Mouse (Mus musculus): ENCODE results near the gene Camkv. TPM values are rescaled to one million over a fixed set of nuclear protein-coding genes. Genes with fewer than 3 reads are reported as not detected.

Gene Camkv
- polyA plus RNA-seq, 1 experiment from 2014 or later, result 16.7 TPM

- 84% methylated on average over 10 of the region's 10 CpGs for WGBS
- Histone ChIP-seq H3K9ac (replicated peaks; ENCODE audit: low read length) (no peak overlapping the region), H3K9me3 (ENCODE audit: control insufficient read depth, low read length) (no peaks in the 10 kb centered on the region), H3K4me3 (replicated peaks; ENCODE audit: low read depth, low read length) (no peak overlapping the region), H3K36me3 (ENCODE audit: control insufficient read depth, insufficient read depth, low read length) (0 out of 2 replicates have a peak, but pooled peaks cover 3% of the 10 kb centered on the region), H3K4me2 (ENCODE audit: low read length) (no peak overlapping the region), H3K27ac (replicated peaks; ENCODE audit: low read depth, low read length) (no peak overlapping the region), H3K27me3 (ENCODE audit: control insufficient read depth, insufficient read depth, low read length) (no peaks in the 10 kb centered on the region), H3K4me1 (ENCODE audit: control insufficient read depth, insufficient read depth, low read length) (no peaks in the 10 kb centered on the region)
- DNase-seq, result no peak
- no peak for ATAC-seq (ENCODE audit: low FRiP score, low TSS enrichment)
Observed at GRCm38 (mm10) chr9:107974491-107975171, 39.2 kb downstream of the Camkv start.

GRCm38 (mm10) chr9:107975399-107976386, 40.2 kb downstream of the Camkv start, which contains the start of gene Uba7:
Uba7 (plus strand) TSS chr9:107975505.
- no peak for DNase-seq
- ATAC-seq (ENCODE audit: low FRiP score, low TSS enrichment), result no peak
- Histone ChIP-seq H3K4me2 (ENCODE audit: low read length) (no peak within 1 kb of the TSS), H3K9me3 (ENCODE audit: control insufficient read depth, low read length) (no peaks in the 10 kb centered on the region), H3K9ac (replicated peaks; ENCODE audit: low read length) (no peak within 1 kb of the TSS), H3K36me3 (ENCODE audit: control insufficient read depth, insufficient read depth, low read length) (0 out of 2 replicates have a peak, but pooled peaks cover 2% of the 10 kb centered on the region), H3K27ac (replicated peaks; ENCODE audit: low read depth, low read length) (no peak within 1 kb of the TSS), H3K4me1 (ENCODE audit: control insufficient read depth, insufficient read depth, low read length) (no peaks in the 10 kb centered on the region), H3K27me3 (ENCODE audit: control insufficient read depth, insufficient read depth, low read length) (no peaks in the 10 kb centered on the region), H3K4me3 (replicated peaks; ENCODE audit: low read depth, low read length) (no peak within 1 kb of the TSS)
- WGBS, result 78% methylated on average over 12 of the region's 12 CpGs

GRCm38 (mm10) chr9:107978815-107979214, 43.3 kb downstream of the Camkv start:
- Histone ChIP-seq H3K27me3 (ENCODE audit: control insufficient read depth, insufficient read depth, low read length) (peaks cover under 1% of the 10 kb centered on the region; the same call in 1 of the 2 replicates), H3K9ac (replicated peaks; ENCODE audit: low read length) (no peak overlapping the region), H3K36me3 (ENCODE audit: control insufficient read depth, insufficient read depth, low read length) (no peaks in the 10 kb centered on the region), H3K27ac (replicated peaks; ENCODE audit: low read depth, low read length) (no peak overlapping the region), H3K9me3 (ENCODE audit: control insufficient read depth, low read length) (no peaks in the 10 kb centered on the region), H3K4me2 (ENCODE audit: low read length) (no peak overlapping the region), H3K4me3 (replicated peaks; ENCODE audit: low read depth, low read length) (no peak overlapping the region), H3K4me1 (ENCODE audit: control insufficient read depth, insufficient read depth, low read length) (no peaks in the 10 kb centered on the region)
- 91% methylated on average over 12 of the region's 12 CpGs for WGBS
- DNase-seq (no peak), ATAC-seq (ENCODE audit: low FRiP score, low TSS enrichment) (no peak)

GRCm38 (mm10) chr9:107981684-107982605, 46.5 kb downstream of the Camkv start:
- ATAC-seq (ENCODE audit: low FRiP score, low TSS enrichment), result no peak
- no peak overlapping the region; the same call in 1 of the 2 replicates for H3K9ac ChIP-seq (replicated peaks; ENCODE audit: low read length)
- 0 out of 2 replicates have a peak, but pooled peaks cover 8% of the 10 kb centered on the region for H3K4me1 ChIP-seq (ENCODE audit: control insufficient read depth, insufficient read depth, low read length)
- H3K4me2 ChIP-seq (ENCODE audit: low read length), result no peak overlapping the region
- WGBS, result 67% methylated on average over 7 of the region's 7 CpGs
- H3K27ac ChIP-seq (replicated peaks; ENCODE audit: low read depth, low read length), result peak overlapping the region; percentile 65
- H3K9me3 ChIP-seq (ENCODE audit: control insufficient read depth, low read length), result no peaks in the 10 kb centered on the region
- H3K36me3 ChIP-seq (ENCODE audit: control insufficient read depth, insufficient read depth, low read length), result no peaks in the 10 kb centered on the region
- H3K4me3 ChIP-seq (replicated peaks; ENCODE audit: low read depth, low read length), result no peak overlapping the region
- DNase-seq, result no peak
- H3K27me3 ChIP-seq (ENCODE audit: control insufficient read depth, insufficient read depth, low read length), result peaks cover 13% of the 10 kb centered on the region; the same call in 1 of the 2 replicates

- Histone ChIP-seq H3K9ac (replicated peaks; ENCODE audit: low read length) (no peak within 1 kb of the TSS; the same call in 1 of the 2 replicates), H3K4me1 (ENCODE audit: control insufficient read depth, insufficient read depth, low read length) (0 out of 2 replicates have a peak, but pooled peaks cover 8% of the 10 kb centered on the region)
Observed at GRCm38 (mm10) chr9:107982681-107983346, 47.3 kb downstream of the Camkv start, which contains the start of gene Gm20661. Gm20661 (plus strand) TSS chr9:107983058.

GRCm38 (mm10) chr9:107983421-107983890, 48.0 kb downstream of the Camkv start:
- Histone ChIP-seq H3K27ac (replicated peaks; ENCODE audit: low read depth, low read length) (peak overlapping the region; percentile 65), H3K4me3 (replicated peaks; ENCODE audit: low read depth, low read length) (no peak overlapping the region), H3K4me1 (ENCODE audit: control insufficient read depth, insufficient read depth, low read length) (0 out of 2 replicates have a peak, but pooled peaks cover 8% of the 10 kb centered on the region), H3K9me3 (ENCODE audit: control insufficient read depth, low read length) (no peaks in the 10 kb centered on the region), H3K4me2 (ENCODE audit: low read length) (peak overlapping the region; percentile 75), H3K9ac (replicated peaks; ENCODE audit: low read length) (no peak overlapping the region; the same call in 1 of the 2 replicates), H3K27me3 (ENCODE audit: control insufficient read depth, insufficient read depth, low read length) (peaks cover 13% of the 10 kb centered on the region; the same call in 1 of the 2 replicates), H3K36me3 (ENCODE audit: control insufficient read depth, insufficient read depth, low read length) (no peaks in the 10 kb centered on the region)
- ATAC-seq (ENCODE audit: low FRiP score, low TSS enrichment) (no peak), DNase-seq (peak; percentile 37)
- WGBS, result 52% methylated on average over 4 of the region's 4 CpGs

More at GRCm38 (mm10) chr9:107982681-107983346, 47.3 kb downstream of the Camkv start, which contains the start of gene Gm20661:
- 59% methylated on average over 14 of the region's 14 CpGs for WGBS
- H3K36me3 ChIP-seq (ENCODE audit: control insufficient read depth, insufficient read depth, low read length), result no peaks in the 10 kb centered on the region
- peaks cover 13% of the 10 kb centered on the region; the same call in 1 of the 2 replicates for H3K27me3 ChIP-seq (ENCODE audit: control insufficient read depth, insufficient read depth, low read length)
- peak; percentile 47 for DNase-seq
- ATAC-seq (ENCODE audit: low FRiP score, low TSS enrichment), result no peak
- H3K4me3 ChIP-seq (replicated peaks; ENCODE audit: low read depth, low read length), result no peak within 1 kb of the TSS
- H3K27ac ChIP-seq (replicated peaks; ENCODE audit: low read depth, low read length), result peak within 1 kb of the TSS; percentile 65
- peak within 1 kb of the TSS; percentile 75 for H3K4me2 ChIP-seq (ENCODE audit: low read length)
- H3K9me3 ChIP-seq (ENCODE audit: control insufficient read depth, low read length), result no peaks in the 10 kb centered on the region

GRCm38 (mm10) chr9:107984052-107984753, 48.7 kb downstream of the Camkv start:
- ATAC-seq (ENCODE audit: low FRiP score, low TSS enrichment), result no peak
- Histone ChIP-seq H3K27ac (replicated peaks; ENCODE audit: low read depth, low read length) (no peak overlapping the region), H3K27me3 (ENCODE audit: control insufficient read depth, insufficient read depth, low read length) (peaks cover 13% of the 10 kb centered on the region; the same call in 1 of the 2 replicates), H3K9ac (replicated peaks; ENCODE audit: low read length) (no peak overlapping the region), H3K4me1 (ENCODE audit: control insufficient read depth, insufficient read depth, low read length) (0 out of 2 replicates have a peak, but pooled peaks cover 8% of the 10 kb centered on the region), H3K4me3 (replicated peaks; ENCODE audit: low read depth, low read length) (peak overlapping the region; percentile 54), H3K4me2 (ENCODE audit: low read length) (peak overlapping the region; percentile 75), H3K9me3 (ENCODE audit: control insufficient read depth, low read length) (no peaks in the 10 kb centered on the region), H3K36me3 (ENCODE audit: control insufficient read depth, insufficient read depth, low read length) (no peaks in the 10 kb centered on the region)
- 80% methylated on average over 19 of the region's 19 CpGs for WGBS
- DNase-seq, result no peak

Measured in midbrain, embryonic 14.5 days (tissue).